Mouse (Mus musculus) adrenal gland, postnatal 14 days (tissue): ENCODE measurements around the gene Dennd1a. TPM values are rescaled to one million over a fixed set of nuclear protein-coding genes. Genes with fewer than 3 reads are reported as not detected.

Experiments
- DNase-seq: peaks from one replicate; pipeline ENCODE4 v3.0.0; 2021; ENCODE audit warnings: mixed read lengths
- total RNA-seq: library from RNA; stranded (reverse); gene quantifications from 2 replicates; pipeline ENCODE4 v1.2.3, GENCODE M21; 2021

Dennd1a gene
- total RNA-seq, 1 experiment from 2014 or later: 22.5 TPM

DNA sequence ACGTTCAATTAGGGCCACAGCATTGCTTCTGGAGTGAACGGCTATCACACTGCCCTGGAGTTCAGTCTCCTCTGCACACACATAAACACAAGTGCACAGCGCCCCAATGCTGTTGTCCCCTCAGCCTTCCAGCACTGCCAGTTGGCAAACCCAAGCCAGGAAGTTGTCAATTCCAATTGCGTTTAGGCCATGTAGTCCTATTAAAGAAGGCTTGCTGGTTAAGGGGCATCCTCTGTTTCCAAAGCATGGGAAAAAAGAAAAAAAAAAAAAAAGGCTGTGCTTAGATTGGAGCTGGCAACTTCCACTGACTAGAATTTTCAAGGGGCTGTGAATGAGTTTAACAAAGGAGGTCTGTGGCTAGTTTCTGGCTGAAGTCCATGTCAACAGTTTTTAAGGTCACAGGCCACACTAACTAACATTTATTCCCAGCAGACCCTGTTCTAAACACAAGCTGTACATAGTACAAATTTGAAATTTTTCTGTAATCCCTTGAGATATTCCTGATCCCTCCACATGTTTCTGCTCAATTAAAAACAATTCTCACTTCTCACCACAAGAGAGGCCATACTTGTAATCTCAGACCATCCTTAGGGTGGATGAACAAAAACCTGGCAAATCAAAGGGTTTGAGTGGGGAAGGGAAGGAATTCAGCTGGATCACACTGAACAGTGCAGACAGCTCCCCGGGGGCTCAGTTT is 175.4 kb downstream of the Dennd1a start:
- no peak for DNase-seq

DNA sequence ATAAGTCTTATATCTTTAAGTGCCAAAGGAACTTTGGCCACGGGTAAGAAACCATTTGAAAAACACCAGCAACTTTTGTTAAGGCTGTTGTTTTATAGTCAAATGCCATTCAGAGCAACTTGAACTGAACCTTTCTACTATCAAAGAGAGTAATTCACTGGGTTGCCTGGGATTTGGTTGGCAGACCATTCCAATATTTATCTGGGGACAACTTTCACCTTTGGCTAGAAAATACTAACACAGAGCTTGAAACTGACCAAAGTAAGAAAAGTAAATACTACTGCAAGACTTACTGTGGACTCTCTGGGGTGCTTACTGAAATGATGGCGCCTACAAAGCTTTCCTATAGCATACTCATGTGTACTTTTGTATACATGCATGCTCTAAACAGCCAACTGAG is 178.6 kb downstream of the Dennd1a start:
- no peak for DNase-seq

DNA sequence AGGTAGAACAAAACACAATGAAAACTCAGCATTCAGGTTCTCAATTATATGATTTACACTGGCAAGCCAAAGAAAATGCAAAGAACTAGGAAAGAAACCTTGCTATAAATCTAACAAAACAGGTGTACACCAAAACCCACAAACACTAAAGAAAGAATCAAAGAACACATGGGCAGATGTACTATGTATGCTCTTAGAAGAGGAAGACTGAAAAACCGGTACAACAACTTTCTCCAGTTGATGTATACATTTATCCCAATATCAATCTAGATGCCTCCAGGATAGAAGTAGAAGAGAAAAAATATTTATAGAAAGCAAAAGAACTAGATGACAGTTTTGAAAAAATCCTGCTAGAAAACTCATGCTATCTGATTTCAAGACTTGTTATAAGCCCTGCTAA is 184.5 kb downstream of the Dennd1a start:
- no peak for DNase-seq

DNA sequence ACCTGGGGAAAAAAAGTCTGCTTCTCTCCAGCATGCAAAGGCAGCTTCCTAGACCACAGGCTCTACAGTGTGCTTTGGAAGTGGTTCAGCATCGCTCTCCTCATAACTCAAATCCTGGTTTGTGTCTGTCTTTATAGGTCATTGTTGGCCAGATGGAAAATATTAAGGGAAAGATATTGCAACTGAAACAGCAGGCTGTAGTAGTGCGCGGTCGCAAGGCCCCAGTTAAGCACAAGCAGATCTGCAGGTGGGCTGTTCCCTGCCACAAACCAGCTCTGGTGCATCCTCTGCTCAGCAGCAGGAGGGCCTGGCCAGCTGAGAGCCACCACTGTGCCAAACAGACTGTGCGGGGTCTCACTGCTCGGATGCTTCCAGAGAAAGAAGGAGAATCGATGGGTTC is 186.9 kb downstream of the Dennd1a start:
- peak; percentile 6 for DNase-seq

DNA sequence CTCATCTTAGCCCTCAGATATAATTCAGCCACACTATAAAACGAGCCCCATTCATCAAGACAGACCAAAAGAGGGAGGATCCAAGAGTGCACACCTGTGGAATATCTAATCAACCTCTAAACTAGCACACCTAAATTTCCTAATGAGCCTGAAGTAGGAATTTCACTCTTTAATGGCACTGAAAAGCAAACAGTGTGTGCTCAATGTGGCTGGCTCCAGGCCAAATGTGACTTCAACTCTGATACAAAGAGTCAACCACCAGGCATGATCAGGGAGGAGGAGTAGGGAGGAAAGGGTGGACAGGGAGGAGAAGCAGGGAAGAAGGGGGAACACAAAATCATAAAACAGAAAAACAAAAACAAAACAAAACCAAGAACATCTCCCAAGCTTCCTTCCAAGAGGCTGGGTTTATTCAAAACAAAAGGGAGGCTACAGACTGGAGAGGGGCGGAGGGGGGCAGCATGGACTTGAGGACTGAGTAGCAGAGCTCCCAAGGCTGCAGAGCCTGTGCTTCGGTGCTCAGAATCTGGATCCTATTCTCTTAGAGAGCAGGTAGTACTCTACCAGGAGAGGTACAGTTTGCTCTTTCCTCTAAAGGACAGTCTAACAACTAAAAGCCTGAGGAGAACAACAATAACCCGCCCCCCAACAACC is 187.9 kb downstream of the Dennd1a start:
- DNase-seq: peak; percentile 38

DNA sequence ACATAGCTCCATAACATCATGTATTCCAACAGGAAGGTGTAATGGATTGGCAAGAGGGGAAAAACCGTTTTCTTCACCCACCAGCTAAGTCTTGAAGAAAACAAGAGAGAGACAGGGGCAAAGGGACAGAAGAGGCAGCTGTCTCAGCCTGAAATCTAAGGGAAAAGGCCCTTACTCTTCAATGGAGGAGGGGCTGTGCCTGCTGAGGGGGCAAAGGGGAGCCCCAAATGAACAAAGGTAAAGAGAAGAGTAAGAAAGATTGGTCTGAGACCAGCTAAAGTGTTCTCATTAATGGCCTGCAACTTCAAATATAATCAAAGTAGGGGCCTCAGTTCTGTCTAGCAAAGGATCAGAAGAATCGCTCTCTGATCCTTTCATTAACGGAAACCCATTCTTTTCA is 189.7 kb downstream of the Dennd1a start:
- no peak for DNase-seq

DNA sequence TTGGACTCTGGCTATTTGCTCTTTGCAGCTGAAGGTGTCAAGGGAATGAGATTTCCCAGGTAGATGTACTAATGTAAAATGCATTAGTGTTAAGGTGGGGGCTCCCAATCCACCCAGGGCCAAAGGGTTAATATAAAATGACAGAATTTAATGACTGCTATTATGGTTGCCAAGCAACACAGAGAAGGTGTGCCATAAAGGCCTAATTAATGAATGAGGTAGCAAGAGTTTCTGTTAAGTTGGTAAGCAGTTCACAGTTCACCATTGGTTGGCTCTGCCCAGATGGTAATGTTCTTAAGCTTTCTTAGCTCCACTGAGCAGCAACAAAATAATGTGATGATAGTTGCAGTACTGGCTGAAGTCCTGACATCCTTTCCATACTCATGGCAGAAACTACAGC is 190.9 kb downstream of the Dennd1a start:
- DNase-seq: no peak

DNA sequence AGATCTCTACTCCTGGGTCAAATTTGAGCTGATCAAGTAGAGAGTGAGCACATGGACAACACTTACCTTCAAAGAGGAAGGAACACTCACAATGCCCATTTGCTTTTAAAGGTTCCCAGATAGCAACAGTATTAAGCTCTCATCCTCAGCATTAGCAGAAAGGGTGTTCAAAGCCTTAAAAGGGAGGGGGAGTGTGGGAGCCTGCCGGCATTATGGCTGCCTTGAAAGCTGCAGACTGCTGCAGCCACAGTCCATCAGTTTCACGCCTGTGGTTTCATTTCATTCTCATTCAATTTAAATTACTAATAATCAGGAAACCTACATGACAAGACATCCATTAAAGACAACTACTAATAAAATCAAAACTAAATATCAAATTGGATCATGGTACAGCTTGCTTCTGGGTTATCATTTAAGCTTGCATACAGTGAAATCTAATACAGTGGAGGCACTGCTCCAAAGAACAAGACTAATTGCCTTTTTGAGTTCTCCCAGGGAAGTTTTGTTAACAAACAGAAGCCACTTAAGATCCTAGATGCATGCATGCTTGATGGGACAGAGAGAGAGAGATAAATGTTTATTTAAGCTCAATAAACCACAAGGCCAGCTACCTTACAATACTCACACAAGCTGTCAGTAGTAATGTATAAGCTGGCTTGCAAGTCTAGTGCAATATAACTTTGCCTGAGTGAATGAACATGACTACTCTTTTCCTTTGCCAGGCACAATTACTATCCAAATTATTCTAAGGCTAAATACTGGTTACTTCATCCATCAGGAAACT is 192.6 kb downstream of the Dennd1a start:
- DNase-seq: no peak

DNA sequence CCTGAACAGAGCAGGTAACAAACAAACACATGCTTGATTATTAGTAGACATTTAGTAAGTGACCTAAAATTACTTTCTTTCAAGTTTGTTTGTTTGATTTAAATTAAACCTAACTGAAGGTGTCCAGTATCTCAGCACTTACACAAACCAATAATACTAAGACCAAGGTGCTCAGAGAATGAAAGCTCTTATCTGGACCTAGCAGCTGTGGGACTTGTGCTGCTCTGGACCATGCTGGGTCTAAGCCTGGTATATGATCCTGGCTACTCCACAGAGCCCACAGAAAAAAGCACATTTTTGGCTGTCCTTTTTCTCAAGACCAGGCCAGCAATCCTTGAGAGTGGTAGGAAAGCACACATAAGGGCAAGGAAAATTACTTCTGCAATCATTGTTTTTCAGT is 193.2 kb downstream of the Dennd1a start:
- no peak for DNase-seq

DNA sequence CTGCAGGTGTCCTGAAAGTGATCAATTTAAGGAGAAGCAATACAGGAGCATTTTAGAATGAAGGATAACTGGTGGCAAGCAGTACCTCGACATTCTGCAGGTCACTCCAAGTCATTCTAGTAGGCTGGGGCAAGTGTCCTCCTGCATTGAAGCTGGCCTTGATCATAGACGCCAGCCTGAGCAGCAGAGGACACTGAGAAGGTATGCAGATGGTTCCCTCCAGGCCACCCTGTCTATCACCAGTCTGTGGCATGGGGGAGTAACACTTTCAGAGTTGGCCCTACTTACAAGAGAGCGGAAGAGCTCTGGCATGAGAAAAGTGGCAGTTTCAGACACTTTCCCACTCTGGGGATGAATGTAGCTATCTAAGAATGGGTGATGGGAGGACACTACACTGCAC is 193.9 kb downstream of the Dennd1a start:
- no peak for DNase-seq

DNA sequence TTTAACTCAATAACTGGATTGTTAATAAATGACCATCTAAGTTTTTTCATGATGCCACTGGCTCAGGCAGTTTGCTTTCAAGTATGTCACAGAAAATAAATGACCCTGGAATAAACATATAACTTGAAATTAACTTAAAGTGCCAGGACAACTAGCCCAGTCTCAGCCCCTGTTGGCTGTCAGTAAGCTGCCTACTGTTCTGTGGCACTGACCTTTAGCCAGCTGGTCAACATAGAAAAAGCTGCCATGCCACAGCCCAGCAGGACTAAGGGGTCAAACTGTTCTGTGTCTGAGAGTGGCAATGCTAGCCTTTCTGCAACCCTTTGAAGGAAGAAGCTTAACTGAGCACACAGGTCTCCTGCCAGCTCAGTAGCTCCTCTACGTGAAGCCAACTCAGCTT is 198.8 kb downstream of the Dennd1a start:
- DNase-seq: no peak

DNA sequence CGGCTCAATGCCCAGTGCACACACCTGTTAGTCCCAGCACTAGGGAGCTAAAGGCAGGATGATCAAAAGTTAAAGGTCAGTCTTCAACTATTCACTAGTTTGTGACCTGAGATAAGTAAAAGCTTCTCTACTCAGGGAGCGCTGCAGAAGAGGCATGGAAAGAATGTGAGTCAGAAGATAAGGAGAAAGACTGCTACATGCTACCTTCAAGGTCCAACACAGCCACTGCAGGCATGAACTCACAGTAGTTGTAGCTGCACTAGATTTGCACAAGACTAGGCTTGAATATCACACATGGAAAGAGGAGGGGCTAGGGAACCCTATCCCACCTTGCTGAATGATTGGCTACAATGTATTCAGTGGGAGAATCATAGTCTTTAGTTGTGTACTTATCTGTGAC is 202.1 kb downstream of the Dennd1a start:
- DNase-seq: no peak

DNA sequence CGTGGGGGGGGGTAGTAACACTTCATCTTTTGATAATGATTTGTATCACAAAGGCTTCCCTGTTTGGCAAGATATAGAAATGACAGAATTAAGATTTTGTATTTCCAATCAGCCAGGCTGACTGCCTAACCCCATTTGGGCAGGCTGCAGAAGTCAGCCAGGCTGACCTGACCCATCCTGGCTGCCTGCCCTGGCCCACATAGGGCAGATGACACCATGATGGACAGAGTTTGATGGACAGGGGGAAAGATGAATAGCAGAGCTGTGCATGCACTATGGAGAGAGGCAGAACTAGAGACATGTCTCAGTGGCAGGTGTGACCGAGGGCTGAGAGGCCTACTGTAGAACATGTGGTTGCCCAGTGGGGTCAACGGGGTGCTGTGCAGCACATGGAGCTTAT is 203.9 kb downstream of the Dennd1a start:
- no peak for DNase-seq

DNA sequence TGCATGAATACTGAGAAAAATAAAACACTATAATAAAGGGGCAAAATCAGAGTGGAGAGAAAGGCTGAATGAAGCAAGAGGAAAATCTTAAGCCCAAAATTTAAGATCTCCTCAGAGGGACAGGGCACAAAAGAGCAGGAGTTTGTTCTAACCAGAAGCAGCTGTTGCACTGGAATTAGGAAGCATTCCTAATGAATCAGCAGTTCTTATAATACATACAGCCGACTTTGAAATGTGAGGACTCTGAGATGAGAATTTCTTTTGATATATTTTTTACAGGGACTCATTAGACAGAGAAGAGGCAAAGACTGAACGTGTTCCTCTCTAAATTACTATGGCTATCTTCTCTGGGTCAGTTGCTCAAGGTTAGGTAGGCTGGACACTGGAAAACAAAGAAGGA is 212.7 kb downstream of the Dennd1a start:
- no peak for DNase-seq

DNA sequence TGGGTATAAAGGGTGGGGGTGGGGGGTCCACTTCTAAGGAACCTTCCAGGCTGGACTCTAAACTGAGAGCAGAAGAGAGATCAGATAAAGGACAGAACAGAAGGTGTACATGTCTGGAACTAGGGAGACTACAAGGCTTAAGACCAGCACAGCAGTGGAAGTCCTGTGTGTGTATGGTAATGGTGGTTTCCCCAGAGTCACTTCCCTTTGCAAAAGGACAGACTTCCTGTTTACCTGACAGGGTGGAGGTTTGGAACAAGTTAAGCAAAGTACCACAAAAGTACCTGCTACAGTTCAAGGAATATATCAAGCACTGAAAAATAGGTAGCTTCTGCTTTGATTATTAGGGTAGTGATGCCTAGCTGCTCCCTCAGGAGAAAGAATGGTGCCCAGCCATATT is 215.1 kb downstream of the Dennd1a start:
- no peak for DNase-seq

DNA sequence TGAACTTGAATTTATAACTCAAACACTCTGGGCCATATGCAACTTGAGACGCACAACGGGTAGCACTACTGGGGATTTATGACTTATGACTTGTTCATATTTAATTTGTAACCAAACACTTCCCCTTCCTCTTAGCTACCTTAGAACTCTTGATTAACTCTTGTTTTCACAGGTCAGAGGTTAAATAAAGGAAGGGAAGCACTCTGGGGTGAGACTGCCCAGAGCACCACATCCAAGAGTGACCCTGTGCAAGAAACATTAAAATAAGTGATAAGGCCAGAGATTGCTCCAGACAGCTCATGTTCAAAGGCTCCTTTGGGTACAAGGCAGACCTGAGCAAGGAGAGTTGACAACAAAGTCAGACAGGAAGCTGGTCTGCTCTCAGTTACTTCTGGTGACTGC is 219.0 kb downstream of the Dennd1a start:
- DNase-seq: no peak

DNA sequence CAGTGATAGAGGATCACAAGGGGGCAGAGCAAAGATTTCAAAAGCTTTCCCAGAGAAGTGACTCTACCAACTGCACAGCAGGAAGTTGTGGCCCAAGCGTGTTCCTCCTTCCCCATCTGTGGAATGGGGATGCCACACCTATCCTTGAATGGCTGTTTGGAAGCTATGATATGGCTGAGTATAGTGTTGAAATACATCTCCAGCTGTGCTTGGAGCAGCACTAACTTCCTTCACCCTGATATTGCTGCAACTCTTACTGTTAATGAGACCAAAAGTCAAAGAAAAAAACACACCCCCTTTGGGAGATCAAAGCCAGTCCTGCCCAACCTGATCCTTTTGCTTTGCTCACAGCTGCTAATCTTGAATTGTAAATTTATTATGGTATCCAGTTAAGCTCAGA is 221.3 kb downstream of the Dennd1a start:
- no peak for DNase-seq

DNA sequence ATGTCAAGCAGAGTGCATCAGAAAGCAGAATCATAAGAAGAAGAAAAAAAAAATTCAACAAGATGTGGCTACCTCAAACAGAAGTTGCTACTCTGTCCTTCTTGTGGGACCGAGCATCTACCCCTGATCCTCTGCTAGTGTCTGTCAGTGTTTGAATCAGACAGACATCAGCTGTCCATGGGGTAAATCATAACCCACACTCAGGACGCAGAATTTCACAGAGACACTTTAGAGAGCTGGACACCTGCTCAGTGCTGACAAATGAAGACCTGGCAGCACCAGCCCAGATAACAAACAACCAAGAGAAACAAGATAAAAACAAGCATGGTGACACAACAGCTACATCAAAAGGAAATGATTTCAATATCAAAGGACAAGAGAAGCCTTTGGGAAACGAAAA is 222.9 kb downstream of the Dennd1a start:
- no peak for DNase-seq

DNA sequence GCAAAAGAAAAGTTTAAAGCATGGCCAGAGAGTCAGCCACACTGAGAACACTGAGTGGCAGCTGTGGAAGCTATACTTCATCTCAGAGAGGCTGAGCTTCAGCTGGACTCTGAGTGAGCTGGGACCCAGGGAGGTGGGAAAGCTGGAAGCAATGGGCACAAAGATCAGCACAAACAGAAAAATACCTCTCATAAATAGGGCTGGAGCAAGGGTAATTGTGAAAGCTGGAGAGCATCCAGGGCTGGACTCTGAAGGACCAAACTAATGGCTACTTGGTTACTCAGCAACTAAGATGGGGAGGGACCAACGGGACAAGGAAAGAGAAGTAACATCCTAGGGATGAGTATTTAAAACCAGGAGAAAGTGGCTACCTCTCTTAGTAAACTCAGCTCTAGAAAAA is 225.0 kb downstream of the Dennd1a start:
- no peak for DNase-seq

DNA sequence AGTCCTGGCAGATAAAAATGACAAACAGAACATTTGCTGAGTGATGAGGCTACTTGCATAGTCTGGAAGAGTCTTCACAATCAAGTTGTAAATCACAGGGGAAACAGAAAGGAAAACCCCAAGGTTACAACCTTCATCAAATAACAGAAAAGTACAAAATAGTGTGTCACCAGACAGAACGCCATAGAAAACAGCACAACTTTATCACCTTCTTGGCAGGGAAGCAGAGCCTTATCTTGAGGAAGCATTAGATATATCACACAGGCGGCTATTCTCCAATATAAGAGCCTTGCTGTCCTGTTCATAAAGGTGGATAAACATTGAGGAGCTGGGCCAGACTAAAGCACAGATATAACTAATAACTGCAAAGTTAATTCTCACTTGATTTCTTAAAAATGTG is 225.7 kb downstream of the Dennd1a start:
- DNase-seq: no peak

DNA sequence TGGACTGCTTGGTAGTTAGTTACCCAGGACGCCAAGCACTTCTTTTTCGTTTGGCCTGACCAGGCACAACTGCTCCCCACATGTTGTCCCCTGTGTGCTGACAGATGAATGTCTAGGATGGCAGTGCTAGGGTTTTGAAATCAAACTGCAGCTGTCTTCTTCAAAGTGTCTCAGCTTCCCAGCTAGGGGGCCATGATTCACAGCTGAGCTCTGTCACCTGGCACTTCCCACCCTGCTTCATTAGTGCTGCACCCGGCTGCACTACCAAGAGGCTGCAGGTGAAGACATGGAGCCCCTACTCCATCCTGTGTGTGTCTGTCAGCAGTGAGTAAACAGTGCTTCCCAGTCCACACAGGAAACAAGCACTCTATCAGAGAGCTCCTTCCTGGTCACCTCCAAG is 234.8 kb downstream of the Dennd1a start:
- DNase-seq: no peak

DNA sequence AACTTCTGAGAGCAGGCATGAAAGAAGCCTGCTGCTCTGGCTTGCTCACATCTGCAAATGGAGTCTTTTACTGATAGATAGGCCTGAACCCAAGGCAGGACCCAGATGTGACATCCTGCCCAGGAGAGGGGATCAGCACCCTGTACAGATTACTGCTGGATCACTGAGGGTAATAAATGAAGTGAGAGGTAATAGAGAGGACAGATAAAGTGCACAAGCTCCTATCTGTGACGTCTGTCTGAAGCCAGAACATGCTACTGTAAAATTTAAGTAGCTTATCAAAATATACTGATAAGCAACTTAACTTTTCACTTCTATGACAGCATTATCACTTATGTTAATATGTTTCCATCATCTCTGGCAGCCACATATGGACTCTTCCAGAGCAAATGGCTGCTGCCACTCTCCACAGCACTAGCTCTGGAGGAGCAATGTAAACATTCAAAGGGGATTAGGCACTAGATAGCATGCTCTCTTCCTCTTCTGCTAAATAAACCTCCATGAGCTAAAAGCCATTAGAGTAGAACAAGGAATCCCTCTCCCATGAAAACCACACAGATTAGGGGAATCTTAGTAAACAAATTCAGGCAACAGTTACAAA is 235.6 kb downstream of the Dennd1a start:
- no peak for DNase-seq

DNA sequence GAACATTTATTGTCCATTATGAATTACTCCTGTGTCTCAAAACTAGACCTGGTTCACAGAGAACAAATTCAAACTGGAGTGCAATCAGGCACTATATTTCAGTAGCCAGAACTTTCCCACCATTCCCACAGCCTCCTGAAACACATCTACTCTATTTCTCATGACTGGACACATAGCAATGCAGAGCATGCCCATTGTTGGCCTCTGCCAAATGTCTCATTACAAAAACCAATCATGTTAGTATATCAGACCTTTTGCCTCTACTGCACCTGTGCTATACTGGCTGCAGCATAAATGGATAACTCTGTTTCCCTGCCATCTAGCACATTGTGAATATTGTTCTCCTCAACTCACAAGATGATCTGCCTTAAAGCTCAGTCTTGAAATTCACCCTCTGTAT is 238.2 kb downstream of the Dennd1a start:
- no peak for DNase-seq
